Mouse (Mus musculus): ENCODE results near the gene Gpr35. TPM values are rescaled to one million over a fixed set of nuclear protein-coding genes. Genes with fewer than 3 reads are reported as not detected.
A peak's percentile ranks its signal among the peaks of the same experiment; 100 is the strongest.

Gene Gpr35
- polyA plus RNA-seq, 1 experiment, result 0.62 TPM

GRCm38 (mm10) chr1:92930171-92930706 lies 20.4 kb upstream of the Gpr35 start:
- Histone ChIP-seq H3K27ac (ENCODE audit: insufficient read depth, low read depth, low read length) (no peak overlapping the region), H3K4me1 (ENCODE audit: control insufficient read depth, insufficient read depth, low read length) (peaks cover 8% of the 10 kb centered on the region), H3K4me3 (ENCODE audit: insufficient read depth, low read length) (no peak overlapping the region)
- TF ChIP-seq POLR2A (IDR thresholded peaks at IDR 0.05; ENCODE audit: borderline replicate concordance, low read depth, low read length) (no peak), CTCF (IDR thresholded peaks at IDR 0.05; ENCODE audit: low read depth, low read length) (no peak)

- TF ChIP-seq CTCF (IDR thresholded peaks at IDR 0.05; ENCODE audit: low read depth, low read length) (no peak), POLR2A (IDR thresholded peaks at IDR 0.05; ENCODE audit: borderline replicate concordance, low read depth, low read length) (no peak)
- H3K4me1 ChIP-seq (ENCODE audit: control insufficient read depth, insufficient read depth, low read length), result peaks cover 15% of the 10 kb centered on the region
- peak overlapping the region; percentile 69 for H3K4me3 ChIP-seq (ENCODE audit: insufficient read depth, low read length)
- peak overlapping the region; percentile 93 for H3K27ac ChIP-seq (ENCODE audit: insufficient read depth, low read depth, low read length)
Measured at GRCm38 (mm10) chr1:92933611-92934010, 17.1 kb upstream of the Gpr35 start.

- H3K4me1 ChIP-seq (ENCODE audit: control insufficient read depth, insufficient read depth, low read length), result peaks cover 15% of the 10 kb centered on the region
- peak within 1 kb of the TSS; percentile 93 for H3K27ac ChIP-seq (ENCODE audit: insufficient read depth, low read depth, low read length)
- TF ChIP-seq CTCF (IDR thresholded peaks at IDR 0.05; ENCODE audit: low read depth, low read length) (no peak), POLR2A (IDR thresholded peaks at IDR 0.05; ENCODE audit: borderline replicate concordance, low read depth, low read length) (peak; percentile 77; the same call in 1 of the 2 replicates)
- peak within 1 kb of the TSS; percentile 69 for H3K4me3 ChIP-seq (ENCODE audit: insufficient read depth, low read length)
Measured at GRCm38 (mm10) chr1:92934182-92934827, 16.4 kb upstream of the Gpr35 start, which contains the start of gene Capn10. Gene Capn10, plus strand, starts transcription at chr1:92934376.

- Histone ChIP-seq H3K4me3 (ENCODE audit: insufficient read depth, low read length) (peak overlapping the region; percentile 69), H3K4me1 (ENCODE audit: control insufficient read depth, insufficient read depth, low read length) (peaks cover 12% of the 10 kb centered on the region), H3K27ac (ENCODE audit: insufficient read depth, low read depth, low read length) (peak overlapping the region; percentile 93; the same call in 1 of the 2 replicates)
- TF ChIP-seq CTCF (IDR thresholded peaks at IDR 0.05; ENCODE audit: low read depth, low read length) (no peak), POLR2A (IDR thresholded peaks at IDR 0.05; ENCODE audit: borderline replicate concordance, low read depth, low read length) (no peak)
Measured at GRCm38 (mm10) chr1:92935054-92935962, 15.4 kb upstream of the Gpr35 start.

- Histone ChIP-seq H3K4me1 (ENCODE audit: control insufficient read depth, insufficient read depth, low read length) (peaks cover 11% of the 10 kb centered on the region), H3K27ac (ENCODE audit: insufficient read depth, low read depth, low read length) (no peak overlapping the region), H3K4me3 (ENCODE audit: insufficient read depth, low read length) (no peak overlapping the region; the same call in 1 of the 2 replicates)
- TF ChIP-seq POLR2A (IDR thresholded peaks at IDR 0.05; ENCODE audit: borderline replicate concordance, low read depth, low read length) (no peak), CTCF (IDR thresholded peaks at IDR 0.05; ENCODE audit: low read depth, low read length) (no peak)
Measured at GRCm38 (mm10) chr1:92935977-92936376, 14.7 kb upstream of the Gpr35 start.

GRCm38 (mm10) chr1:92936467-92936866 lies 14.2 kb upstream of the Gpr35 start:
- Histone ChIP-seq H3K4me1 (ENCODE audit: control insufficient read depth, insufficient read depth, low read length) (peaks cover 11% of the 10 kb centered on the region), H3K27ac (ENCODE audit: insufficient read depth, low read depth, low read length) (no peak overlapping the region), H3K4me3 (ENCODE audit: insufficient read depth, low read length) (no peak overlapping the region)
- no peak for TF ChIP-seq CTCF (IDR thresholded peaks at IDR 0.05; ENCODE audit: low read depth, low read length)

- Histone ChIP-seq H3K4me3 (ENCODE audit: insufficient read depth, low read length) (no peak overlapping the region), H3K4me1 (ENCODE audit: control insufficient read depth, insufficient read depth, low read length) (peaks cover 11% of the 10 kb centered on the region), H3K27ac (ENCODE audit: insufficient read depth, low read depth, low read length) (no peak overlapping the region)
- TF ChIP-seq CTCF (IDR thresholded peaks at IDR 0.05; ENCODE audit: low read depth, low read length), result no peak
- no peak for TF ChIP-seq POLR2A (IDR thresholded peaks at IDR 0.05; ENCODE audit: borderline replicate concordance, low read depth, low read length)
Measured at GRCm38 (mm10) chr1:92937797-92938196, 12.9 kb upstream of the Gpr35 start.

- Histone ChIP-seq H3K27ac (ENCODE audit: insufficient read depth, low read depth, low read length) (no peak overlapping the region), H3K4me3 (ENCODE audit: insufficient read depth, low read length) (no peak overlapping the region), H3K4me1 (ENCODE audit: control insufficient read depth, insufficient read depth, low read length) (peaks cover 7% of the 10 kb centered on the region)
- TF ChIP-seq CTCF (IDR thresholded peaks at IDR 0.05; ENCODE audit: low read depth, low read length) (no peak), POLR2A (IDR thresholded peaks at IDR 0.05; ENCODE audit: borderline replicate concordance, low read depth, low read length) (no peak)
Measured at GRCm38 (mm10) chr1:92939746-92940145, 10.9 kb upstream of the Gpr35 start.

GRCm38 (mm10) chr1:92943219-92943989 lies 7.3 kb upstream of the Gpr35 start:
- Histone ChIP-seq H3K4me3 (ENCODE audit: insufficient read depth, low read length) (no peak overlapping the region), H3K27ac (ENCODE audit: insufficient read depth, low read depth, low read length) (no peak overlapping the region), H3K4me1 (ENCODE audit: control insufficient read depth, insufficient read depth, low read length) (no peaks in the 10 kb centered on the region)
- TF ChIP-seq CTCF (IDR thresholded peaks at IDR 0.05; ENCODE audit: low read depth, low read length) (no peak), POLR2A (IDR thresholded peaks at IDR 0.05; ENCODE audit: borderline replicate concordance, low read depth, low read length) (no peak)

All from bone marrow macrophage, adult 2 months (primary cell).